Mouse (Mus musculus) bone marrow macrophage, adult 2 months (primary cell): ENCODE measurements around the gene Hrct1. TPM values are rescaled to one million over a fixed set of nuclear protein-coding genes. Genes with fewer than 3 reads are reported as not detected.

Experiments used
- H3K27ac ChIP-seq: 2 replicates; pipeline ENCODE4 v1.5.1; 2012; ENCODE audit warnings: low read depth, low read length; ENCODE audit not compliant: insufficient read depth
- H3K4me1 ChIP-seq: 2 replicates; pipeline ENCODE4 v1.6.1; 2012; ENCODE audit warnings: low read length; ENCODE audit not compliant: control insufficient read depth, insufficient read depth
- H3K4me3 ChIP-seq: 2 replicates; pipeline ENCODE4 v1.5.1; 2012; ENCODE audit warnings: mild to moderate bottlenecking, low read length, moderate library complexity; ENCODE audit not compliant: insufficient read depth
- CTCF ChIP-seq: IDR thresholded peaks from 2 replicates; pipeline ENCODE4 v1.5.1; 2012; ENCODE audit warnings: low read depth, mild to moderate bottlenecking, low read length, moderate library complexity
- POLR2A ChIP-seq: IDR thresholded peaks from 2 replicates; pipeline ENCODE4 v1.6.1; 2012; ENCODE audit warnings: mild to moderate bottlenecking, low read depth, low read length, borderline replicate concordance
- polyA plus RNA-seq: library from polyadenylated mRNA; stranded (reverse); fragments of >200 nt; gene quantifications from 2 replicates; pipeline ENCODE4 v1.2.4, GENCODE M21; 2012; ENCODE audit not compliant: missing spikeins, insufficient read depth, insufficient read length

Gene Hrct1
- polyA plus RNA-seq, 1 experiment = not detected

GRCm38 (mm10) chr4:43741526-43741925 is 14.5 kb downstream of the Hrct1 start:
- H3K4me1 ChIP-seq = no peaks in the 10 kb centered on the region
- H3K27ac ChIP-seq = no peak overlapping the region
- TF ChIP-seq POLR2A = no peak
- TF ChIP-seq CTCF = no peak
- no peak overlapping the region for H3K4me3 ChIP-seq

GRCm38 (mm10) chr4:43742637-43743036 is 15.6 kb downstream of the Hrct1 start:
- TF ChIP-seq POLR2A = no peak
- TF ChIP-seq CTCF = no peak
- Histone ChIP-seq H3K4me1 (no peaks in the 10 kb centered on the region), H3K27ac (no peak overlapping the region)

GRCm38 (mm10) chr4:43743099-43743498 is 16.1 kb downstream of the Hrct1 start:
- no peak overlapping the region for H3K4me3 ChIP-seq
- H3K27ac ChIP-seq = no peak overlapping the region
- TF ChIP-seq POLR2A (no peak), CTCF (no peak)
- no peaks in the 10 kb centered on the region for H3K4me1 ChIP-seq

More at GRCm38 (mm10) chr4:43742637-43743036, 15.6 kb downstream of the Hrct1 start:
- no peak overlapping the region for H3K4me3 ChIP-seq

GRCm38 (mm10) chr4:43745187-43745586 is 18.2 kb downstream of the Hrct1 start:
- TF ChIP-seq POLR2A = no peak
- no peak for TF ChIP-seq CTCF
- Histone ChIP-seq H3K4me3 (no peak overlapping the region), H3K27ac (no peak overlapping the region), H3K4me1 (no peaks in the 10 kb centered on the region)

- peak overlapping the region; percentile 91 for H3K27ac ChIP-seq
- peaks cover 22% of the 10 kb centered on the region for H3K4me1 ChIP-seq
- H3K4me3 ChIP-seq = no peak overlapping the region
- TF ChIP-seq CTCF = no peak
- TF ChIP-seq POLR2A = no peak
These were observed 30.2 kb downstream of the Hrct1 start for GRCm38 (mm10) chr4:43757213-43757612.

- no peak overlapping the region for H3K27ac ChIP-seq
- no peak overlapping the region for H3K4me3 ChIP-seq
- TF ChIP-seq POLR2A = no peak
- no peak for TF ChIP-seq CTCF
- H3K4me1 ChIP-seq = peaks cover 22% of the 10 kb centered on the region
These were observed 32.8 kb downstream of the Hrct1 start for GRCm38 (mm10) chr4:43759571-43760418.

- TF ChIP-seq CTCF (peak; percentile 53), POLR2A (no peak)
- peaks cover 22% of the 10 kb centered on the region for H3K4me1 ChIP-seq
- no peak overlapping the region for H3K27ac ChIP-seq
- H3K4me3 ChIP-seq = no peak overlapping the region
These were observed 33.5 kb downstream of the Hrct1 start for GRCm38 (mm10) chr4:43760460-43760859.

- Histone ChIP-seq H3K4me1 (peaks cover 16% of the 10 kb centered on the region), H3K4me3 (no peak overlapping the region), H3K27ac (no peak overlapping the region)
- TF ChIP-seq CTCF (no peak), POLR2A (no peak)
These were observed 34.3 kb downstream of the Hrct1 start for GRCm38 (mm10) chr4:43761336-43761735.

GRCm38 (mm10) chr4:43763410-43763809 is 36.4 kb downstream of the Hrct1 start:
- no peak overlapping the region for H3K4me3 ChIP-seq
- no peaks in the 10 kb centered on the region for H3K4me1 ChIP-seq
- H3K27ac ChIP-seq = no peak overlapping the region
- no peak for TF ChIP-seq POLR2A

- TF ChIP-seq POLR2A (no peak), CTCF (no peak)
- H3K27ac ChIP-seq = no peak overlapping the region
- no peak overlapping the region for H3K4me3 ChIP-seq
- no peaks in the 10 kb centered on the region for H3K4me1 ChIP-seq
These were observed 41.4 kb downstream of the Hrct1 start for GRCm38 (mm10) chr4:43768341-43768740.
